Mouse (Mus musculus): ENCODE data around the gene Adamts12. TPM values are rescaled to one million over a fixed set of nuclear protein-coding genes. Genes with fewer than 3 reads are reported as not detected.
A peak's percentile ranks its signal among the peaks of the same experiment; 100 is the strongest.

The Adamts12 gene
- polyA plus RNA-seq (2014; fragmentation: Nextera tagmentation; extraction: Ambion mirVana) = 2.0 and 3.1 TPM in 2 replicates

GRCm38 (mm10) chr15:11064558-11065411, at the start of gene Adamts12:
Gene Adamts12 (plus strand): TSS chr15:11064790.
- no peaks in the 10 kb centered on the region for H3K36me3 ChIP-seq (replicated peaks; ENCODE audit: control insufficient read depth, insufficient read depth)
- 1% methylated on average over 25 of the region's 25 CpGs for WGBS
- H3K9me3 ChIP-seq (ENCODE audit: control insufficient read depth, low read length) = no peaks in the 10 kb centered on the region
- ATAC-seq (ENCODE audit: low FRiP score) = peak; percentile 85
- H3K27me3 ChIP-seq (ENCODE audit: control insufficient read depth, insufficient read depth, low read length) = no peaks in the 10 kb centered on the region
- peaks cover 22% of the 10 kb centered on the region for H3K4me1 ChIP-seq (replicated peaks; ENCODE audit: control insufficient read depth, insufficient read depth, low read length)
- H3K4me3 ChIP-seq (replicated peaks; ENCODE audit: low read length) = peak within 1 kb of the TSS; percentile 27
- peak within 1 kb of the TSS; percentile 77 for H3K27ac ChIP-seq
- H3K4me2 ChIP-seq (replicated peaks) = peak within 1 kb of the TSS; percentile 55
- peak within 1 kb of the TSS; percentile 48; the same call in 1 of the 2 replicates for H3K9ac ChIP-seq
- DNase-seq (ENCODE audit: low spot score) = peak; percentile 60

- no peak overlapping the region for H3K9ac ChIP-seq
- H3K27me3 ChIP-seq (ENCODE audit: control insufficient read depth, insufficient read depth, low read length) = no peaks in the 10 kb centered on the region
- no peak overlapping the region for H3K27ac ChIP-seq
- DNase-seq (ENCODE audit: low spot score) = no peak
- H3K4me3 ChIP-seq (replicated peaks; ENCODE audit: low read length) = no peak overlapping the region
- no peak for ATAC-seq (ENCODE audit: low FRiP score)
- 44% methylated on average over 2 of the region's 2 CpGs for WGBS
- H3K9me3 ChIP-seq (ENCODE audit: control insufficient read depth, low read length) = no peaks in the 10 kb centered on the region
- no peak overlapping the region for H3K4me2 ChIP-seq (replicated peaks)
- no peaks in the 10 kb centered on the region for H3K4me1 ChIP-seq (replicated peaks; ENCODE audit: control insufficient read depth, insufficient read depth, low read length)
- H3K36me3 ChIP-seq (replicated peaks; ENCODE audit: control insufficient read depth, insufficient read depth) = no peaks in the 10 kb centered on the region
Observed at GRCm38 (mm10) chr15:11014931-11015330, 49.7 kb upstream of the Adamts12 start.

DNA sequence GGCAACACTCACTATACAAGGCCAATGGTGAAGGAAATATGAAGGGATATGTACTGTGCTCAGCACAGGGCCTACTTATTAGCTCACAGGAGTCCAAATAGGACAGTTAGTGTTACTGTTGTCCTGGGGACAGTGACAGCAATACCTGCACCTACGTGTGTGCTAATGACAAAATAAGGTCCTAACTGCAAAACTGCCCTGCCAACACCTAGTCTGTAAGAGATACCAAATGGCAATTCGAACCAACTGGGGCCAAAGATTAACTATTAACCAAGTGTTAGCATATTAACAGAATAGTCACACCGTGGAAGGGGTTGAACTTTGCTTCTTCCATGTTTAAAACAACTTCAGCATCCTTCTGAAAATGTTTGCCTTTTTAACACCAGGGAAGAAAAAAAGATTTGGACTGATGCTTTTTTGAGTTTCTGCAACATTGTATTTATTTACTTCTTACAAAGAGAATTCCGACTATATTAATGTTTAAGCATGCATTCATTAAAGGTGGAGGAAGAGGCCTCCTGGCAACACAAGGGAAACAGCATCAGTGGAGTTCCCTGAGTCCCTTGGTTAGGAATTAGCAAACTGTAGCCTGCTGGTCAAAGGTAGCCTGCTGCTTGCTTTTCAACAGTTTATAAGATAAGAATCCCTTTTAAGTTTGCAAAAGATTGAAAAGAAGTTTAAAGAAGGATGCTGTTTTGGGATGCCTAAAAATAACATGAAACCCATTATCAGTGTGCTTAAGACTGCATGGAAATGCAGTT, 37.6 kb upstream of the Adamts12 start:
- Histone ChIP-seq H3K27me3 (ENCODE audit: control insufficient read depth, insufficient read depth, low read length) (no peaks in the 10 kb centered on the region), H3K4me3 (replicated peaks; ENCODE audit: low read length) (no peak overlapping the region), H3K4me1 (replicated peaks; ENCODE audit: control insufficient read depth, insufficient read depth, low read length) (no peaks in the 10 kb centered on the region), H3K36me3 (replicated peaks; ENCODE audit: control insufficient read depth, insufficient read depth) (no peaks in the 10 kb centered on the region), H3K9ac (no peak overlapping the region), H3K4me2 (replicated peaks) (no peak overlapping the region), H3K9me3 (ENCODE audit: control insufficient read depth, low read length) (no peaks in the 10 kb centered on the region), H3K27ac (no peak overlapping the region)
- ATAC-seq (ENCODE audit: low FRiP score) (no peak), DNase-seq (ENCODE audit: low spot score) (no peak)
- WGBS = 71% methylated on average over 4 of the region's 4 CpGs

DNA sequence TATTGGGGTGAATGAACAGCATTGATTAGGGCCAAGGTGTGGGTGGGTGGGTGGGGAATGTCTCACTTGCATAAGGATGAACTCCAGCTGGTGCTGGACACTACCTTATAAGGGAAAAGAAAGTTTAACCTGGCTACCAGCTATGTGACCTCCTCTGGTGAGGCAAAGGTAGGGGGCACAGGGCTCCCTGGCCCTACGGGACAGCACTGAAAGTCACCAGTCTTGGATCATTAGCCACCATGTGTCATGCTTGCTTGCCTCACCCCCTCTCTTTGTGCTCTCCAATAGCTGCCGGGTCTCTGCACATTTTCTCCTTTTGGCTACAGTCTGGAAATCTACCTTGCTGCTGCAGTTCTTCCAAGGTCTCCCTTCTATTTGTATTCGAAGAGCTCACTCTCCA, 34.4 kb upstream of the Adamts12 start:
- 79% methylated on average over 3 of the region's 3 CpGs for WGBS

GRCm38 (mm10) chr15:11035947-11036474, 28.6 kb upstream of the Adamts12 start:
- peaks cover 15% of the 10 kb centered on the region for H3K4me1 ChIP-seq (replicated peaks; ENCODE audit: control insufficient read depth, insufficient read depth, low read length)
- peaks cover 42% of the 10 kb centered on the region for H3K27me3 ChIP-seq (ENCODE audit: control insufficient read depth, insufficient read depth, low read length)
- H3K9me3 ChIP-seq (ENCODE audit: control insufficient read depth, low read length) = no peaks in the 10 kb centered on the region
- peak overlapping the region; percentile 81 for H3K4me2 ChIP-seq (replicated peaks)
- H3K9ac ChIP-seq = peak overlapping the region; percentile 54
- ATAC-seq (ENCODE audit: low FRiP score) = no peak
- H3K4me3 ChIP-seq (replicated peaks; ENCODE audit: low read length) = peak overlapping the region; percentile 39
- no peak overlapping the region for H3K27ac ChIP-seq
- DNase-seq (ENCODE audit: low spot score) = no peak
- H3K36me3 ChIP-seq (replicated peaks; ENCODE audit: control insufficient read depth, insufficient read depth) = no peaks in the 10 kb centered on the region
- WGBS = 7% methylated on average over 34 of the region's 34 CpGs

More for the DNA sequence above, 34.4 kb upstream of the Adamts12 start:
- Histone ChIP-seq H3K27me3 (ENCODE audit: control insufficient read depth, insufficient read depth, low read length) (peaks cover 11% of the 10 kb centered on the region), H3K9ac (no peak overlapping the region), H3K4me3 (replicated peaks; ENCODE audit: low read length) (no peak overlapping the region), H3K27ac (no peak overlapping the region), H3K36me3 (replicated peaks; ENCODE audit: control insufficient read depth, insufficient read depth) (no peaks in the 10 kb centered on the region), H3K9me3 (ENCODE audit: control insufficient read depth, low read length) (no peaks in the 10 kb centered on the region), H3K4me1 (replicated peaks; ENCODE audit: control insufficient read depth, insufficient read depth, low read length) (no peaks in the 10 kb centered on the region), H3K4me2 (replicated peaks) (no peak overlapping the region)
- DNase-seq (ENCODE audit: low spot score) (no peak), ATAC-seq (ENCODE audit: low FRiP score) (no peak)

DNA sequence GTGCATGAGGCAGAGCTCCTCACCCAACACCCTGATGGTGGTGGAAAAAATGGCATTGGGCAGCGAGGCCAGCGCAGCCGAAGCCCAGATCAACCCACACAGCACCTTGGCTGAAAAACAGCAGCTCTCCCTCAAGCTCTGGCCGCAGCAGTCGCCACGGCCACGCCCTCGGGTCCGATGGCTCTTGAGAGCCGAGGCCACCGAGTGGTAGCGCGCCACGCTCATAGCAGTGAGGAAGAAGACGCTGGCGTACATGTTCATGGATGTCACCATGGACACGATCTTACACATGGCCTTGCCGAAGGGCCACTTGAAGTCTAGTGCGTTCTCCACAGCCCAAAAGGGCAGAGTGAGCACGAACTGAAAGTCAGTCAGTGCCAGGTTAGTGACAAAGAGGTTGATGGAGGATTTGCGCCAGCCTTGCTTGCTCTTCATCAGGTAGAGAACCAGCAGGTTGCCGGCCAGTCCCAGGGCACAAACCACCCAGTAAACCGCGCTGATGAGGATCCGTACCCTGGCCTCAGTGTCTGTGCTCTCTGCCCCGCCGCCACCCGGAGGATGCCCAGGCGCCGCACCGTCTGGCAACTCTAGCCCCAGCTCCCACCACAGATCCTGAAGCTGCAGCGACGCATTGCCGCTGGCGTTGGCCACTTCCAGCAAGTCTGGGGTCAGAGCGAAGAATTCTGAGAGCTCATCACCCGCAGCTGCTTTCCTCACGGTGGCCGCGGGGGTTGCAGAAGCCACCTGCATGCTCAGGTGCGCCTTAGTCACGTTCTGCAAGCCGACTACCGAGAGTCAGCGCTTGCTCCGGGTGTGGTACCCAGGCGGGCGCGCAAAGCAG, 27.8 kb upstream of the Adamts12 start:
- H3K9ac ChIP-seq = peak overlapping the region; percentile 54
- H3K4me2 ChIP-seq (replicated peaks) = peak overlapping the region; percentile 81
- H3K27ac ChIP-seq = no peak overlapping the region
- H3K36me3 ChIP-seq (replicated peaks; ENCODE audit: control insufficient read depth, insufficient read depth) = no peaks in the 10 kb centered on the region
- no peaks in the 10 kb centered on the region for H3K9me3 ChIP-seq (ENCODE audit: control insufficient read depth, low read length)
- DNase-seq (ENCODE audit: low spot score) (no peak), ATAC-seq (ENCODE audit: low FRiP score) (peak; percentile 35; the same call in 1 of the 2 replicates)
- peaks cover 42% of the 10 kb centered on the region for H3K27me3 ChIP-seq (ENCODE audit: control insufficient read depth, insufficient read depth, low read length)
- peak overlapping the region; percentile 39 for H3K4me3 ChIP-seq (replicated peaks; ENCODE audit: low read length)
- WGBS = 2% methylated on average over 49 of the region's 49 CpGs
- peaks cover 15% of the 10 kb centered on the region for H3K4me1 ChIP-seq (replicated peaks; ENCODE audit: control insufficient read depth, insufficient read depth, low read length)

DNA sequence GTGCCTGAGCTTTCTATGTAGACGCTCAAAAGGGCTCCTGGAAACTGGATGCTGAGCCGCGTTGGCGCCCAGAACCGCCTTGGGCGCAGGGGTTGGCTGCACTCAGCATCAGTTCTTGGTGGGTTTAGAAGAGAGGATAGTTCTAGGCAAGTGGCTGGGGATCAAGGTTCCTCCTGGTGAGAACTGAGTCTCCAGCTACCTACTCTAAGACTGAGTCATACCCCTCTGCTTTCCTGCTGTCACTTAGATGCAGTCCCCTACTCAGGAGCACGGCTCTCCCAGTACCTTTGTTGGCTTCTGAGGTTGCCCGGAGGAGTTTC, 27.3 kb upstream of the Adamts12 start:
- Histone ChIP-seq H3K36me3 (replicated peaks; ENCODE audit: control insufficient read depth, insufficient read depth) (no peaks in the 10 kb centered on the region), H3K27ac (no peak overlapping the region), H3K4me2 (replicated peaks) (peak overlapping the region; percentile 81), H3K4me3 (replicated peaks; ENCODE audit: low read length) (peak overlapping the region; percentile 39), H3K27me3 (ENCODE audit: control insufficient read depth, insufficient read depth, low read length) (peaks cover 42% of the 10 kb centered on the region), H3K9ac (peak overlapping the region; percentile 54), H3K9me3 (ENCODE audit: control insufficient read depth, low read length) (no peaks in the 10 kb centered on the region), H3K4me1 (replicated peaks; ENCODE audit: control insufficient read depth, insufficient read depth, low read length) (peaks cover 15% of the 10 kb centered on the region)
- 5% methylated on average over 8 of the region's 8 CpGs for WGBS
- peak; percentile 27 for DNase-seq (ENCODE audit: low spot score)
- peak; percentile 41; the same call in 1 of the 2 replicates for ATAC-seq (ENCODE audit: low FRiP score)

- peak within 1 kb of the TSS; percentile 54 for H3K9ac ChIP-seq
- peak within 1 kb of the TSS; percentile 39 for H3K4me3 ChIP-seq (replicated peaks; ENCODE audit: low read length)
- ATAC-seq (ENCODE audit: low FRiP score) = no peak; the same call in 1 of the 2 replicates
- H3K27ac ChIP-seq = no peak within 1 kb of the TSS
- peaks cover 42% of the 10 kb centered on the region for H3K27me3 ChIP-seq (ENCODE audit: control insufficient read depth, insufficient read depth, low read length)
- peak; percentile 33 for DNase-seq (ENCODE audit: low spot score)
- peak within 1 kb of the TSS; percentile 81 for H3K4me2 ChIP-seq (replicated peaks)
- 2% methylated on average over 16 of the region's 16 CpGs for WGBS
- peaks cover 15% of the 10 kb centered on the region for H3K4me1 ChIP-seq (replicated peaks; ENCODE audit: control insufficient read depth, insufficient read depth, low read length)
- no peaks in the 10 kb centered on the region for H3K9me3 ChIP-seq (ENCODE audit: control insufficient read depth, low read length)
- H3K36me3 ChIP-seq (replicated peaks; ENCODE audit: control insufficient read depth, insufficient read depth) = no peaks in the 10 kb centered on the region
Observed at GRCm38 (mm10) chr15:11037711-11038110, 26.9 kb upstream of the Adamts12 start, which contains the start of gene Rxfp3. Gene Rxfp3 (minus strand): TSS chr15:11037991.

Measured in hindbrain, embryonic 14.5 days (tissue).